Mouse (Mus musculus) gastrocnemius, postnatal 4 days (tissue): ENCODE data around the gene Fam166a. TPM values are rescaled to one million over a fixed set of nuclear protein-coding genes. Genes with fewer than 3 reads are reported as not detected.

Experiments
- DNase-seq, 2 experiments: peaks; one replicate each; pipeline ENCODE4 v3.0.0; 2021 to 2022; ENCODE audit warnings: low spot score in 2 of 2, mixed read lengths in 2 of 2
- total RNA-seq, 2 experiments: library from RNA; stranded (reverse); gene quantifications; 2 replicates each; pipeline ENCODE4 v1.2.3; 2021

The Fam166a gene
- total RNA-seq, 2 experiments from 2014 or later, result 0.25 TPM; not detected in 1

GRCm38 (mm10) chr2:25221331-25221772 lies 2.8 kb downstream of the Fam166a start:
- no peak for DNase-seq

- DNase-seq, result peak; percentile 63 to 74
Observed at GRCm38 (mm10) chr2:25223681-25224491, 5.3 kb downstream of the Fam166a start.

GRCm38 (mm10) chr2:25224492-25224765 lies 5.9 kb downstream of the Fam166a start, which contains the start of gene Tubb4b:
Gene Tubb4b, minus strand, starts transcription at chr2:25224702.
- no peak for DNase-seq

GRCm38 (mm10) chr2:25224766-25225752 lies 6.5 kb downstream of the Fam166a start:
- DNase-seq, result peak; percentile 89 to 96

GRCm38 (mm10) chr2:25225811-25226379 lies 7.3 kb downstream of the Fam166a start:
- no peak for DNase-seq

- DNase-seq, result peak in 1 of 2 experiments; percentile 56
Observed at GRCm38 (mm10) chr2:25226864-25227263, 8.3 kb downstream of the Fam166a start.

- DNase-seq, result no peak
Observed at GRCm38 (mm10) chr2:25227406-25227805, 8.9 kb downstream of the Fam166a start.

- DNase-seq, result peak; percentile 74 to 85
Observed at GRCm38 (mm10) chr2:25228431-25228889, 9.9 kb downstream of the Fam166a start.

GRCm38 (mm10) chr2:25228995-25229530 lies 10.5 kb downstream of the Fam166a start:
- DNase-seq, result no peak

- no peak for DNase-seq
Observed at GRCm38 (mm10) chr2:25229582-25229981, 11.0 kb downstream of the Fam166a start.

- DNase-seq, result no peak
Observed at GRCm38 (mm10) chr2:25230581-25230980, 12.0 kb downstream of the Fam166a start.

- no peak for DNase-seq
Observed at GRCm38 (mm10) chr2:25231038-25231437, 12.5 kb downstream of the Fam166a start.

- DNase-seq, result no peak
Observed at GRCm38 (mm10) chr2:25233421-25233820, 14.9 kb downstream of the Fam166a start.

- DNase-seq, result no peak
Observed at GRCm38 (mm10) chr2:25234050-25234449, 15.5 kb downstream of the Fam166a start, which contains the start of gene Slc34a3. Gene Slc34a3, minus strand, starts transcription at chr2:25234364.

- no peak for DNase-seq
Observed at GRCm38 (mm10) chr2:25234551-25235220, 16.1 kb downstream of the Fam166a start.

- no peak for DNase-seq
Observed at GRCm38 (mm10) chr2:25236614-25237013, 18.1 kb downstream of the Fam166a start, which contains the start of gene Rnf224. Gene Rnf224, minus strand, starts transcription at chr2:25236787.

GRCm38 (mm10) chr2:25237522-25237921 lies 19.0 kb downstream of the Fam166a start:
- no peak for DNase-seq

GRCm38 (mm10) chr2:25238106-25238505 lies 19.6 kb downstream of the Fam166a start:
- DNase-seq, result no peak

GRCm38 (mm10) chr2:25239766-25240165 lies 21.2 kb downstream of the Fam166a start:
- no peak for DNase-seq

GRCm38 (mm10) chr2:25240310-25240709 lies 21.8 kb downstream of the Fam166a start:
- no peak for DNase-seq
